Mouse (Mus musculus) lung, adult 2 months (tissue): ENCODE measurements around the gene Nr4a1.

Source experiments
- CTCF ChIP-seq: fragments of 200-500 bp; IDR thresholded peaks from 2 replicates; pipeline ENCODE4 v1.5.1; 2011; ENCODE audit warnings: mild to moderate bottlenecking, low read length, control low read depth; ENCODE audit not compliant: insufficient read depth
- POLR2A ChIP-seq: fragments of 200-500 bp; IDR thresholded peaks from 2 replicates; pipeline ENCODE4 v1.6.1; 2011; ENCODE audit warnings: low read depth, mild to moderate bottlenecking, control low read depth, low read length, borderline replicate concordance; ENCODE audit errors: extremely low read depth

GRCm38 (mm10) chr15:101241236-101241635 lies 12.8 kb upstream of the Nr4a1 start:
- TF ChIP-seq CTCF = no peak
- TF ChIP-seq POLR2A = no peak
